Mouse (Mus musculus) kidney, adult 2 months (tissue): Measurements from ENCODE around the gene Zscan5b. TPM values are rescaled to one million over a fixed set of nuclear protein-coding genes. Genes with fewer than 3 reads are reported as not detected.
A peak's percentile ranks its signal among the peaks of the same experiment; 100 is the strongest.

Experiments
- DNase-seq: peaks from one replicate; pipeline ENCODE4 v3.0.0; 2021
- H3K27ac ChIP-seq: fragments of 200-500 bp; 2 replicates; pipeline ENCODE4 v1.5.1; 2012; ENCODE audit warnings: low read depth, low read length, control low read depth, inconsistent platforms; ENCODE audit not compliant: insufficient read depth
- H3K27me3 ChIP-seq: fragments of 200-500 bp; replicated peaks from 2 replicates; pipeline ENCODE4 v1.6.1; 2012; ENCODE audit warnings: mild to moderate bottlenecking, moderate library complexity, low read length, inconsistent platforms; ENCODE audit not compliant: control insufficient read depth, insufficient read depth
- H3K36me3 ChIP-seq: fragments of 200-500 bp; 2 replicates; pipeline ENCODE4 v1.6.1; 2012; ENCODE audit warnings: mild to moderate bottlenecking, moderate library complexity, low read length, inconsistent platforms; ENCODE audit not compliant: control insufficient read depth, insufficient read depth
- H3K4me1 ChIP-seq: fragments of 200-500 bp; 2 replicates; pipeline ENCODE4 v1.6.1; 2011; ENCODE audit warnings: low read length; ENCODE audit not compliant: control insufficient read depth, insufficient read depth
- H3K4me3 ChIP-seq: fragments of 200-500 bp; 2 replicates; pipeline ENCODE4 v1.5.1; 2011; ENCODE audit warnings: mild to moderate bottlenecking, low read depth, low read length, control low read depth; ENCODE audit not compliant: insufficient read depth
- CTCF ChIP-seq: fragments of 200-500 bp; conservative IDR thresholded peaks from 2 replicates; pipeline ENCODE4 v1.5.1; 2011; ENCODE audit warnings: low read depth, mild to moderate bottlenecking, control low read depth, low read length, moderate library complexity, mixed read lengths; ENCODE audit not compliant: insufficient read depth, insufficient read length
- POLR2A ChIP-seq: fragments of 200-500 bp; IDR thresholded peaks from one replicate; pipeline ENCODE4 v1.6.1; 2011; ENCODE audit warnings: low read depth, low read length, control low read depth
- WGBS: fragments of 180-500 bp; shearing (Covaris S2); methylation state at CpG from one replicate; pipeline ENCODE4 v1.1.7; 2018; 5-methylcytosine and 5-hydroxymethylcytosine counted together
- polyA plus RNA-seq: library from polyadenylated mRNA; depleted of rRNA; stranded (reverse); fragments of >200 nt; gene quantifications from 2 replicates; pipeline ENCODE4 v1.2.3, GENCODE M21; 2012

Zscan5b gene
- polyA plus RNA-seq, 1 experiment, result not detected

DNA sequence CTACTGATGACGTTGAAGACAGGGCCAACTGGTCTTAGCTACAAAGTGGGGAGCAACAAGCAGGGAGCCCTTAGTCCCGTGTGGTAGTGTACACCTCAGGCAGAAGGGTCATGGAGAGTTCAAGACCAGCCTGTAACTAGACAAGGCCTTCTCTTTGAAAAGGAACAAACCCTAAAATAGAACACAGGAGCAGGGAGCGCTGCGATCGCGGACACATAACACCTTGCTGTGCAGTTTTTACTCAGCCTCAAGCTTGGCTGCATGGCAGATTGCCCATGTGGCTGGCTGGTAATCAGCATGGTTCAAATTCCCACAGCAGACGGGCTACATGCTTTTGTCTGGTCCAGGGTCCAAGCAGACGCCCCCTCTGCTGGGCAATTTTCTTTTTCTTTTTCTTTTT is 37.6 kb upstream of the Zscan5b start:
- Histone ChIP-seq H3K27me3 (no peaks in the 10 kb centered on the region), H3K27ac (peak overlapping the region; percentile 83), H3K4me3 (no peak overlapping the region), H3K4me1 (peaks cover 41% of the 10 kb centered on the region), H3K36me3 (peaks cover 1% of the 10 kb centered on the region; the same call in 1 of the 2 replicates)
- TF ChIP-seq POLR2A (no peak), CTCF (no peak)
- peak; percentile 89 for DNase-seq
- 44% methylated on average over 8 of the region's 8 CpGs for WGBS

- Histone ChIP-seq H3K27ac (peak overlapping the region; percentile 51), H3K27me3 (no peaks in the 10 kb centered on the region), H3K4me1 (peaks cover 41% of the 10 kb centered on the region), H3K4me3 (no peak overlapping the region), H3K36me3 (peaks cover 1% of the 10 kb centered on the region; the same call in 1 of the 2 replicates)
- no peak for DNase-seq
- 24% methylated on average over 1 of the region's 1 CpGs for WGBS
- TF ChIP-seq CTCF (no peak), POLR2A (no peak)
Measured at GRCm38 (mm10) chr7:6185391-6185790, 36.7 kb upstream of the Zscan5b start.

- TF ChIP-seq POLR2A (no peak), CTCF (no peak)
- Histone ChIP-seq H3K27me3 (no peaks in the 10 kb centered on the region), H3K4me1 (peaks cover 37% of the 10 kb centered on the region), H3K27ac (peak overlapping the region; percentile 51), H3K36me3 (peaks cover 1% of the 10 kb centered on the region; the same call in 1 of the 2 replicates), H3K4me3 (no peak overlapping the region)
- 60% methylated on average over 2 of the region's 2 CpGs for WGBS
- peak; percentile 79 for DNase-seq
Measured at GRCm38 (mm10) chr7:6186176-6186575, 35.9 kb upstream of the Zscan5b start.

- peak; percentile 67 for DNase-seq
- WGBS, result 26% methylated on average over 2 of the region's 2 CpGs
Measured at GRCm38 (mm10) chr7:6186756-6187155, 35.3 kb upstream of the Zscan5b start.

DNA sequence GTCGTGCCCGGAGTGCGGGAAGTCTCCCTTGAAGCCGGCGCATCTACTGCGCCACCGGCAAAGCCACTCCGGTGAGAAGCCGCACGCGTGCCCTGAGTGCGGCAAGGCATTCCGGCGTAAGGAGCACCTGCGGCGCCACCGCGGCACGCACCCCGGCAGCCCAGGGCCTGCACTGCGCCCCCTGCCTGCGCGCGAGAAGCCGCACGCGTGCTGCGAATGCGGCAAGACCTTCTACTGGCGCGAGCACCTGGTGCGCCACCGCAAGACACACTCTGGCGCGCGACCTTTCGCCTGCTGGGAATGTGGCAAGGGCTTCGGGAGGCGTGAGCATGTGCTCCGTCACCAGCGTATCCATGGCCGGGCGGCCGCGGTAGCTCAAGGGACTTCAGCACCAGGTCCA is 32.5 kb upstream of the Zscan5b start:
- Histone ChIP-seq H3K27me3 (no peaks in the 10 kb centered on the region), H3K4me3 (no peak overlapping the region), H3K36me3 (peaks cover 1% of the 10 kb centered on the region; the same call in 1 of the 2 replicates), H3K4me1 (peaks cover 21% of the 10 kb centered on the region; the same call in 1 of the 2 replicates), H3K27ac (no peak overlapping the region)
- peak; percentile 69 for DNase-seq
- 56% methylated on average over 45 of the region's 45 CpGs for WGBS
- no peak for TF ChIP-seq POLR2A
- TF ChIP-seq CTCF, result no peak

More at GRCm38 (mm10) chr7:6186756-6187155, 35.3 kb upstream of the Zscan5b start:
- Histone ChIP-seq H3K27me3 (no peaks in the 10 kb centered on the region), H3K27ac (peak overlapping the region; percentile 45), H3K4me3 (no peak overlapping the region), H3K4me1 (peaks cover 37% of the 10 kb centered on the region), H3K36me3 (peaks cover 1% of the 10 kb centered on the region; the same call in 1 of the 2 replicates)
- TF ChIP-seq POLR2A (no peak), CTCF (no peak; the same call in 1 of the 2 replicates)

DNA sequence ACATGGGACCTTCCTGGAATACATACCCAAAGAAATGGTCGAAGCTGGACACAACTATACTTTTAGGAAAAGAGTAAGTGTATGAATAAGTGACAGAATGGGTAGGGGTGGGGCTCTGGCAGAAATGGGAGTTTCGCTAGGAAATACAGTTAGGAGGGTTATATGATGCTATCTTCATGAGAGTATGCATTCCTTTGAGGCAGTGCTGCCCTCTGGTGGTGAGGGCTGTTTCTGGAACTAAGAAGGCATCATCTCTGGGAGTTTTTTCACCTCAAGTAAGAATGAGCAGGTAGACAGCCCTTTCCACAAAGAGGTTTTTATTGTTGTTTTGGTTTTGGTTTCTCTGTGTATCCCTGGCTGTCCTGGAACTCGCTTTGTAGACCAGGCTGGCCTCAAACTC is 30.7 kb upstream of the Zscan5b start:
- peaks cover 1% of the 10 kb centered on the region; the same call in 1 of the 2 replicates for H3K36me3 ChIP-seq
- WGBS, result 33% methylated on average over 3 of the region's 3 CpGs
- no peak overlapping the region for H3K27ac ChIP-seq
- peaks cover 11% of the 10 kb centered on the region; the same call in 1 of the 2 replicates for H3K4me1 ChIP-seq
- DNase-seq, result peak; percentile 83
- TF ChIP-seq POLR2A, result no peak
- TF ChIP-seq CTCF, result peak; percentile 76
- H3K27me3 ChIP-seq, result no peaks in the 10 kb centered on the region
- H3K4me3 ChIP-seq, result no peak overlapping the region

- Histone ChIP-seq H3K4me1 (no peaks in the 10 kb centered on the region), H3K27me3 (no peaks in the 10 kb centered on the region), H3K4me3 (no peak overlapping the region), H3K27ac (no peak overlapping the region), H3K36me3 (no peaks in the 10 kb centered on the region)
- 16% methylated on average over 5 of the region's 5 CpGs for WGBS
- DNase-seq, result peak; percentile 69
- TF ChIP-seq CTCF (peak; percentile 94), POLR2A (no peak)
Measured at GRCm38 (mm10) chr7:6194129-6194528, 27.9 kb upstream of the Zscan5b start.
